Mouse (Mus musculus) Muller cell, postnatal 12 days (primary cell): ENCODE results near the gene Kras.

Experiments used
- DNase-seq: peaks from one replicate; pipeline ENCODE4 v3.0.0-alpha.2; 2015; ENCODE audit errors: inconsistent ontology term

The Kras gene

DNA sequence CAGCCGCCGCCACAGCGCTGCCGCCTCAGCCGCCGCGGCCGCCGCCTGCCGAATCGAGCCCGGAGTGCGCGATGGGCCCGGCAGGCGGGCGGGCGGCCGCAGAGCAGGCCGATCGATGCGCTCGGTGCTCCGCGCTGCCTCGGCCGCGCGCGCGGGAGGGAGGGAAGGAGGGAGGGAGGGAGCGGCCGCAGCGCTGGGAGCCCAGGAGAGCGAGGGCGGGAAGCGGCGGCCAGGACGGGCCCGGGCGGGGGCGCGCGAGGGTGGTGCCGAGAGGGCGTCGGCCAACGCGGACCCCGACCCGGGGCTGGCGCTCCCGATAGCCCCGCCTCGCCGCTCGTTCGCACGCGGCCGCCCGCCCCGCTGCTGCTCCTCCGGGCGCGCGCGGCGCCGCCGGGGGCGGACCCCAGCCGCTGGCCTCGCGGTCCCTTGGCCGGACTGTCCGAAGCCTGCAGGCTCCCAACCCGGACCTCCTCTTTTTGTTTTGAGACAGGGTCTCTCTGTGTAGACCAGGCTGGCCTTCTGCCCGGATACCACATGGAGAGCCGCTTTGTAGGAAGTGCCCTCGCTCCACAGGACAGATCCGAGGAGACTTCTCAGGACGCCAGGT is at the start of gene Kras:
Gene Kras (minus strand): TSS at position 55 of the 607 bp plus-strand sequence.
- DNase-seq: peak; percentile 95

DNA sequence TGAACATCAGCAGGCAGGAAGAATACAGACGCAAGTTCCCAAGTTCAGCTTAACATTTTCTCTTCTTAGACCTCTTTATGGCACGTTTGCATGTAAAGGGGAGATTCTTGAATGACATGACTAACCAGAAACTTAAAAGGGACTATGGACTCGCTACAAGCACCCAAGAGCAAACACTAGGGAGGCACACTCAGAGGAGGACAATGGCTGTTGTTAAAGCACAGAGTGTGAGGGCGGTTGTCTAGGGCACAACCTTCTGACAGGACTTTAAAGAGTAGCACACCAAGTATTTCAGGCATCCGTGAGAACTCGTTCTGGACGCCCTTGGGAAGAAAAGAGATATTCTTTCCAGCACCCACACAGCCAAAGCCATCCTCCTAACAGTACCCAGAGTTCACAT is 47.6 kb upstream of the Kras start:
- DNase-seq: no peak

DNA sequence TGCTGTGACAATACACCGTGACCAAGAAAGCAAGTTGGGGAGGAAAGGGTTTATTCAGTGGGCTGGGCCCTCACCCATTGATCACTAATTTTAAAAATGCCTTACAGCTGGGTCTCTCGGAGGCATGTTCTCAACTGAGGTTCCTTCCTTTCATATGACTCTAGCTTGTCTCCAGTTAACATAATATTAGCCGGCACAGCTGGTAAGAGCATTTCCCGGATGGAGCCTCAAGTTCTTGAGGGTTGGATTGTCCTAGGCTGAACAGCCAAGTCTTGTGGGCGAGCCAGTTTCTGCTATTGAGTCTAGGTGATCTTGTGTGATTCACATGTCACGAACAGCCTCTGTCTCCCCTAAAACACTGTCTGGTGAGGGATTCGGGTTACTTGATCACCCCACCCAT is 46.9 kb upstream of the Kras start:
- DNase-seq: no peak

DNA sequence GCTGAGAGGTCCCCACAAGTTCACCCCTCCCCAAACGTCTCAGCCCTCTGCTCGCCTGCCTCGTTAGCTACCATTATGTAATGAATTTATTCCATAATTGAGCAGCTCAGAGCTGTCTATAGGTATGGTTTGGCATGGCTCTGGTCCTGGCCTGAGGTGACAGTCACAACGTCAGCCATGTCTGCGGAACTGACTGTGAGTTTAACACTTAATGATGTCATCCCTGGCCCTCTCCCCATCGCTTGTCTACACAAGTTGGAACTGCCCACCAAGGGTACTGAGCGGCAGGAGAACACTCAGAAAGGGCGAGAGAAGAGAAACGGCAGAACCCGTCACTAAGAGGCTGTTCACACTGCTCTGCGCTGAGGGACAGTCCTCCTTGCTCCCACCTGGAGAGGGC is 45.1 kb upstream of the Kras start:
- no peak for DNase-seq

DNA sequence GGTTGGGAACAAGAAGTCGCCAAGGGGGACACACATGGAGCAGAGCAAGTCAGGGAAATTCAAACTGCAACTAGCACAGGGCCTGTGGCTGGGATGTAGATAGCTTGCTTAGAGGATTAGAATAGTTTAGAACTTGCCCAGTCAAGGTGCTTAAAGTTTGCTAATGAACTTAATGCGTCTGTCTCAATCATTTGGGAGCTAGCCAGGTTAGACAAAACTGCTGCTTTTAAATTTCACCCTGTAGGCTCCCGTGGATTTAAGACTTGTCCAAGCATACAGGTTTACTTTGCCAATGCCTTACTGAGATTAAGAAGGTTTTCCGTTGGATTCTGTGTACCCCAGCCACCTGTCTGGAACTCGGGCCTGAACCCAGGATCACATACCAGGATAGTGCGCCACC is 43.1 kb upstream of the Kras start:
- DNase-seq: no peak

DNA sequence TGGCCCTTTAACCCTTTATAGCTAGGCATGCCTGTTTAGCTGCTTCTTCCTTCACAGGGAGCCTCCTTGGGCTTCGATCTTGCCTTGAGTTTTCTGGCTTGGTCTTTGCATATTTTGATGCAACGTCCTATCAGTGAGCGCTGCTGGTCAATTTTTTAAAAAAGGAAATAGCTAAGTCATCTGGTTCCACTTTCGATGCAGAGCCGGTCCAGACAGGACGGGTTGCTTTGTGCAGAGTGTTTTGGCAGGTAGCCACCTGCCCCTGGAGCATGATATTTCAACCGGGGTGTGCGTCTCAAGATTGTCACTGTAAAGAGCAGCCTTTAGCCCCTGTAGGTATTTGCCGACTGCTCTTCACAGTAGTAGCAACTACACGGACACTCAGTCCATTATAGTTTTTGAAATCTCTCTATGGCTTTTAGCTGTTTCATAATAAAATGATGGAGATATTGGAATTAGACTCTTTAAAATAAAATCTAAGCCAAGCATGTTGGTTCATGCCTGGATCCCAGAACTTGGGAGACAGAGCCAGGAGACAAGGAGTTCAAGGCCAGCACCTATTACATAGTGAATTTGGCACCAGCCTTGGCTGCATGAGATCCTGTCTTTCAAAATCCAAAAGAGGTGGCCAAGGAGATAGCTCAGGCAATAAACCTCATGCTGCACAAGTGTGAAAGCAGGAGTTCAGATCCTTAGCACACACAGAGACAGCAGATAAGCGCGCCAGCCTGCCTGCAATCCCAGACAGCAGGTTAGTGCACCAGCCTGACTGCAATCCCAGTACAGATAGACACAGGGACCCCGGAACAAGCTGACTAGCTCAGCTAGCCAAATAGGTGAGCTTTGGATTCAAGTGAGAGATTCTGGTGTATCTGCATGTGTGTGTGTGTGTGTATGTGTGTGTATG is 41.6 kb upstream of the Kras start:
- DNase-seq: no peak

DNA sequence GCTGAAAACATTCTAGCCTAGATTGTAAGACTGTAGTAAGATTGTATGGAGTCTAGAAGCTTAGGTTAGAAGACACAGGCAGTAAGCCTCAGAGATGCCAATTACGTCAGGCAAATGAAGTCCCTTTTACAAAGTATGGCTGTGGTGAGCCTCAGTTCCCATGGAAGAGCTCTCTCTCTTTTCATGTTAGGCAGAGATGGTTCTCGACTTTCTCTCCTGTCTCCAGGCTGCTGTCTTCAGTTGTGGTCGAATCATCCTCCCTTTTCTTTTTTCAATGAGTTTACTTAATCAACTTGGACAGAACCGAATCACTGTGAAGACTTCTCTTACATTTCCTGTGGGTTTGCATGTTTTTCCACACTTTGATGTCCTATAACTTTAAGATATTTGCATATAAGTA is 35.6 kb upstream of the Kras start:
- no peak for DNase-seq

DNA sequence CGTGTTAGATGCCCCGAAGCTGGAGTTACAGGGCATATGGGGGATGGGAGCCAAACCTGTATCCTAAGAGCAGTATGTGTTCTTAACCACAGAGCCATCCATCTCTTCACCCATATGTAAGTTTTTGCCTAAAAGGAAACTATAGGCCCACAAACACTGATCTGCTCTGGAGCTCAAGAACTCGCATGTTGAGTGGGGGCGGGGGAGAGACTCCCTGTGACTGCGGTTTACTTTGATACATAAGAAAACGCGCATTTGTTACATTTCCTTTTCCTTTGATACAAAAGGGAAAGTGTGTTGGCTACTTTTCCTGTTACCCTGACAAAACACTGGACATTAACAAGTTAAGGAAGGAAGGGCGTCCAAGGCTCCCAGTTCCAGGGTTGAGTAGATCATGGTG is 34.2 kb upstream of the Kras start:
- DNase-seq: no peak

DNA sequence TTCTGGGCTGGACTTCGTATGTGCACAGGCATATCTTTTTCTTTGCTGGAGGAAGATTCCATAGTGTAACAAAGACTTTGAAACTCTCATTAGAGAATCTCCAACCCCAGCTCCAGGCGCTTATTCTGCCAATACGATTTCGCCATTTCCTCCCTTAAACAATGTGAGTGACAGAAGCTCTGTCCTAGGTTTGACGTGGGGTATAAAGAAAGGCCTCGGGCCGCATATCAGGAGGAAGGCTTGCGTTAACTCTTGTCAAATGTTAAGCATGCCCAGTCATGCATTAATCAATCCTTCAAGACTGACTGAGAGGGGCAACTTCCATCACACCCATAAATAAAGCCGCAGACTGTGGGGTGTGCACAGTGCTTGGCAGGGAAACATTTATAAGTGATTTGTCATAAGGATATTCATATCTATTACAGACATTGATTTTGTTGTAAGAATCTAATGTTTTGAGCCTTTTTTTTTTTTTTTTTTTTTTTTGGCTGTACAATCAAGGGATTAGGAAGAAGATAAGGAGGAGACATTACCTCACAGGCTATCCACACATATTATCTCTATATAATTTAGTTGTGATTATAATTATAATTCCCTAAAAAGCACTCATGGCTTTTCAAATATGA is 27.2 kb upstream of the Kras start:
- DNase-seq: no peak

DNA sequence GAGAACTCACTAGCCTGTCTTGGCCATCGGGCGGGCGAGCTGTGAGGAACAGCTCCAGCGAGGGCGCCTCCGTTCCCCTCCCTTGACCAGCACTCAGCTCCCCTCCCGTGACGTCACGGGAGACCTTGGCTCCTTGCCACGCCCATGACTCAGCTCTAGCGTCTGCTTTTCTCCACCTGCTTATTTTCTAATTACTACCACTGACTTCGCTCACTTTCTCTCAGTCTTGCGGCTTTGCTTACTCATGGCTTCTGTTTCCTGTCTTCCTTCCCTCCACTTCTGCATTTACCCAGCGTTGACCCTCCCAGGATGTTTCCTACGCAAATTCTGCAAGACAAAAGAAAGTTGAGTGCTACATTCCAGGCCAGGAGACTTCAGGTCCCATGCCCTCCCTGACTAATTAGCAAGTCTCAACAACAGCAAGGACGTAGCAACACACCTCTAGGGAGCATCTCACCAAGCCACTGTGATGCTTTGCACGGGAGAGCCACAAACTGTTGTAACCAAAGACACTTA is 26.3 kb upstream of the Kras start:
- DNase-seq: peak; percentile 94

DNA sequence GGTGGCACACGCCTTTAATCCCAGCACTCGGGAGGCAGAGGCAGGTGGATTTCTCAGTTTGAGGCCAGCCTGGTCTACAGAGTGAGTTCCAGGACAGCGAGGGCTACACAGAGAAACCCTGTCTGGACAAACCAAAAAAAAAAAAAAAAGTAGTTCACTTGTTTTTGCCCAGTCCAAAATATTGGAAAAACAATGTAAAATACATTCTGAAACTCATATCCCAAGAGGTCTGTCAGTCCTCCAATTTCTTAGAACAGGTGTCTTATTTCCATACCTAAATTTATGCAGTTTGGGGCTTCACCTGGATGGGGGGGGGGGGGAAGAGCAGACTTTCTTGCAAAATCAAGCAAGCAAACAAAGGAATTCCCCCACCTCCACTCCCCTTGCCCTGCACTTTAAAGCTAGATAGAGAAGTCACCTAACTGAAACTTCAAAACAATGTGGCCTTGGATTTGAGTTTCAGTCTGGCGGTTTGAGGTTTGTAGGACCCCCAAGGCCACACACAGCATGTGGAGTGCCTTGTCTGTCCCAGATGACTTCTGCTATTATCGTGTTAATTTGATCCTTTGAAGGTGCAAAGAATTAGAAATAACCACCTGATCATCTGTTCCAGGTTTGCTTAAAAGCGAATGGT is 25.7 kb upstream of the Kras start:
- DNase-seq: no peak

DNA sequence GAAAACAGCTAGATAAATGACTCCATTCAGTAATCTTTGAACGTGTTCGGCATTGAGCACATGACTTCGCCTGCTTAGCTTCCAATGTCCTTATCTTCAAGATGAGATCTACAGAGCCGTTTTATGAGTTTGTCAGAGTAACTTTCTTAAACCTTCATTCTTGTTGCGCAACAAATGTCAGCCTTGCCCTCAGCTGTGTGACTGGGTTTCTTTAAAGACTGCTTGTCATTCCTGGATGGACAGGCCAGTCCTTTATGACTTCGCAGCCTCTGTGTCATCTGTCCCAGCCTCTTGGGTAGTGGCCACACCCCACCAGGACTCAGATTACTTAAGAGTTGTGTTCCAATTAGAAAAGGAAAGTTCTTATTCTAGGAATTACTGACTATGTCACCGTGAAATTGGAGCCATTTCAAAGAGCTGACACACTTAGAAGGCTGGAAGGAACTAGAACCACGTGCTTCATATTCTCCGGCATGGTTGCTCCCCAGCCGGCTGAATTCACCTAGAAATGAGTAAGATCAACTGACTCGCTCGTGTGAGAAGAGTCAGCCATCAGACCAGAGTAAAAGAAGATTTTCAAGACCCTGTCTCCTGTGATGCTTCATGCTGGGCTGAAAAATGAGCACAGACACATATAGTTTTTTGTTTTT is 24.1 kb upstream of the Kras start:
- DNase-seq: peak; percentile 34

DNA sequence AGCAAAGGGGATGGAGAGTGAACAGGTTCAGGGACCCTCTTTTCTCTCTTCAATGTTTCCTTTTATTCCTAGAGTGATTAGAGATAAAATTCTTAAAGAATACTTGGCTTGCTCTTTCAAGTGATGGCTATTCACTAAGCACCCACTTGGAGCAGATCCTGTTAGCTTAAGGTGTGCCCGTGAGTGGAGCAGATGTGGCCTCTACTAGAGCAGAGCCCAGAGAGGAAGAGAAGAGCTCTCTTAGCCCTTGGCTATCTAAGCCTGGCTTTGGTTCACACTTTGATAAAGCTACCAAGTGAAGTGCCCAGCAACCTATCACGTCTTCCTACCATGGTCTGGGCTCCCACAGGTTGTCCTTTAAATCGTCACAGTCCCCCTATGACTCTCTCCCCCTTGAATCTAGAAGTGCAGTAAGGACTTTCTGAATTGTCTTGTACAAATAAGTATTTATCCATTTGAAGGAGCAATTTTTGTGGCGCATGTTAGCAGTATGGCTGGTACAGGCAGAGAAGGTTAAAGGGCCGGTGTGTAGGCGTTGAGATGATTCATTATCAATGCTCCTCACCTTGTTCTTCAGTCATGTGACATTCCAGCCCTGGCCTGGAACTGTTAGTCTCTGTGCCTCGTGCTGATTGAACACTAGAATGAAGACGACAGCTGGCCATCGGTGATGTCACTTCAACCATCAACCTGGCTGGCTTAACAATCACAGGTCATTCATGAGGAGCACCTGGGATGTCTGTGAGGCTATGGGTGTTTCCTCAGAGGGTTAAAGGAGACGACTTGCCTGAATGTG is 22.3 kb upstream of the Kras start:
- no peak for DNase-seq

DNA sequence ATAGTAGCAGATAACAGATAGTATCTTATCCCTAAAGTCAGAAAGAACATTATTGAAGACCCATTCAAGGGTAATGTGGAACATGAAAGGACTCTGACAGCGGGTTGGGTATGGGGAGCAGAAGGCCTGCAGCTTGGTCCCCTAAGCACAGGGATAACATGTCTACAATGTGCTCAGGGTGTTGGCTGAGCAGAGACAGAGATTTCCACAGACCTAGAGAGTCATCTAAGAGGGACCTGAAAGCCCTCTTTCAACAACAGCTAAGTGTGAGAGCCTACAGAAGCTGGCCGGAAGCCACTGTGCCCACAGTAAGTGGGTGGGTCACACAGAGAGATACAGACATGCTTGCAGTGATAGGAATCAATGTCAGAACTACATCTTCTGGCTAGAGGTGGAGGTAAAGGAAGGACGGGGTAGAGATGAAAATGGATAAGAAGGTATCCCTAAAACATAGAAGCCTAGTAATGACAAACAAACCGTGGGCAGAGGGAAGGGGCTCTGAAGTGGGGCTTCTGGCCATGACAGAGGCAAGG is 19.3 kb upstream of the Kras start:
- DNase-seq: no peak

DNA sequence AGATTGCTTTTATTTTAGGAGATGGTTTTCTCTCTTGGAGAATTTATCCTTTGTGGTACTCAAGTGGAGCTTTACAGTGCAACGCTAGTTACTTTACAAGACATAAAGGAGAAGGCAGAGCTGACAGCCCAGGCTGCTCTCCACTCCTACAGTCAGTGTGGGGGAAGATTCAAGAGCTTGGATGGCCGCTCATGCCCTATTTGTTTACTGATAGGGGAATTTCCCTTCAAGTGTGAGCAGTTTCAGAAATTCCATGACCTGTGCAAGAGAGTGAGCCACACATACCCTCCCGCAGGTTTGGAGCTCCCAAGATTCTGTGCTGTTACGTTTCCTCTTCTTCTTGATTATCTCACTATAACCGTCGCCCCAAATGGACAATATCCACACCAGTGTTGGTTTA is 17.7 kb upstream of the Kras start:
- no peak for DNase-seq

DNA sequence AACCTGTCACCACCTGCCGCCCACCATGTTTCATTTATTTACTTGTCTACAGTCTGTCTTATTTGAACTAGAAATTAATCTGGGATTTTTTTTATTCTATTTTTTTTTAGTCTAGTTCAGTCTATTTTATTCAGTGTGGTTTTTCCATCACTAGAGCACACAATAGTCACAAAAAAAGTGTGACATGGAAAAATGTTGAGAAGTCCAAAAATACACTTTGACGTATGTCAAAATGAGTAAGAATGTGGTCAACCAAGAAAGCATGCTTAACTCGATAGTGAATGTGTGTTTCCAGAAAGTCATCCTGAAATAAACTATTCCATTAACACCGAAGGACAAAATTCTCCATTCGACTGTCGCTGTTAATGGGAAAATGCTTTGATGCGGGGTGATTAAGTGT is 12.3 kb upstream of the Kras start:
- DNase-seq: no peak

DNA sequence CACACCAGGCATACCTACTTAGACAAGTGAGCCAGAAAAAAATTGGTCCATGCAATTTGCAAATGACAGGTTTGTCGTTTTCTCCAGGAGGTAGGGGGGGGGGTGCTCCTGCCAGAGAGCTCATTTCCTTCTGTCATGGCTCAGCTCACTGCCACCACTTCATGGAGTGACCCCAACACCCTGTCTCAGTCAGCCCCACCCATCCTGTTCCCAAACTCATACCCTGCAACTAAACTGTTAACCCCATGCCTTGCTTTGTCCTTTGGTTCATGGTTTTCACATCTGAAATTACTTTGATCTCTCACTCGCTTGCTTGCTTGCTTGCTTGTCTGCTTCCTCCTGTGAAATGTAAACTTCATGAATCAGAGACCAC is 6.6 kb upstream of the Kras start:
- no peak for DNase-seq

DNA sequence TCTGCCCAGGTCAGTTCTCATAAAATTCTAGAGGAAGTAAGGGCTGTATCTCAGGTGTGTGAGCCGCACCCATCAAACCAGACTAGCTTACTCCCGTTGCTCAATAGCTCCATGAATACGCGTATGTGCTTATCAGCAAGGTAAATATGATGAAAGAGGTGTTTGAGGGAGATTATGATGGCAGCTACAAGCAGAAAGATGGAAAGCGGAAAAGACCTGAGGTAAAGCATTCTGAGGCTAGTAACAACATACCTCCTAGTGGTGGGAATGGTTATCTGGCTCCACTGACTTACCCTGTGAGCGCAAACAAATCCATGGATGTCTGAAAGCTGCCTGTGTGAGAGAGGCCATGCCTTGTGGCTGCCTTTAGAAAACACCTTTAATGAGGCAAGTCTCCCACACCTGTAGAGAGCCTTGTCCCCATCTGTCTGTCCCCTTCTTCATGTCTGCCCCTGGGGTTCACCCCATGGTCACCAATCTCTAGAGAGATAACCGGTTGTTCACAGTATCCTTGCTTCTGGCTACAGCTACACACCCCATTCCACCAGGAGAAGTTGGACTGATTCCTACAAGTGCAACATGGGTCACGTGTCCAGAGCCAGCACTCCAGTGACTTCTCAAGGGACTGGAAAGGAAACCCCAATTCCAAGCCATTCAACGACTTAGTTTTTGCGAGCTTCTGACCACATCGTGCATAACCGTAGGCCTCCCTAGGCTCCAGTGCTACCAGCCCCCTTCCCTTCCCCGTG is 6.1 kb upstream of the Kras start:
- no peak for DNase-seq

DNA sequence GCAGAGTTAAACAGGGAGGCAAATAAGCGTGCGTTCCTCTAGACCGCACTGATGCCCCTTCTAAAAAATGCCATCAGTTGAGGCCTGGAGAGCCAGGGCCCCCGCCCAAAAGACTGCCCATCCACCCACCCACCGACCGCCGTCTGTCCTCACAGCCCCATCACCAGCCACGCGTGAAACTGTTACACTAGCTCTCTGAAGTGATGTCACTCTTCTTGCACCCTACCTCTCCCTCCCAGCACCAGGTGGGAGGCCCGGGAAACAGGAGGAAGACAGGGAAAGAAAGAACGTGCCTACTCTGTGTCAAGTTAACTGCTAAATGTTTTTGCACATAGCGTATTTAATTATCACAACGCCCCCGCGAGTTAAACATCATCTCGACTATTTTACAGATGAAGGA is 781 bp upstream of the Kras start:
- DNase-seq: no peak
